Mouse (Mus musculus): Measurements from ENCODE around the gene Abtb2. TPM values are rescaled to one million over a fixed set of nuclear protein-coding genes. Genes with fewer than 3 reads are reported as not detected.

The Abtb2 gene
- total RNA-seq, 2 experiments from 2014 or later, result 17.3 to 74.9 TPM

GRCm38 (mm10) chr2:103581369-103581897 lies 15.3 kb downstream of the Abtb2 start:
- no peak for DNase-seq (ENCODE audit: low spot score in 2 of 2)

- no peak for DNase-seq (ENCODE audit: low spot score in 2 of 2)
These were observed 17.2 kb downstream of the Abtb2 start for GRCm38 (mm10) chr2:103583316-103583715.

GRCm38 (mm10) chr2:103584093-103584492 lies 18.0 kb downstream of the Abtb2 start:
- DNase-seq (ENCODE audit: low spot score in 2 of 2), result no peak

- no peak for DNase-seq (ENCODE audit: low spot score in 2 of 2)
These were observed 20.3 kb downstream of the Abtb2 start for GRCm38 (mm10) chr2:103586423-103586822.

GRCm38 (mm10) chr2:103588776-103589175 lies 22.7 kb downstream of the Abtb2 start:
- no peak for DNase-seq (ENCODE audit: low spot score in 2 of 2)

DNA sequence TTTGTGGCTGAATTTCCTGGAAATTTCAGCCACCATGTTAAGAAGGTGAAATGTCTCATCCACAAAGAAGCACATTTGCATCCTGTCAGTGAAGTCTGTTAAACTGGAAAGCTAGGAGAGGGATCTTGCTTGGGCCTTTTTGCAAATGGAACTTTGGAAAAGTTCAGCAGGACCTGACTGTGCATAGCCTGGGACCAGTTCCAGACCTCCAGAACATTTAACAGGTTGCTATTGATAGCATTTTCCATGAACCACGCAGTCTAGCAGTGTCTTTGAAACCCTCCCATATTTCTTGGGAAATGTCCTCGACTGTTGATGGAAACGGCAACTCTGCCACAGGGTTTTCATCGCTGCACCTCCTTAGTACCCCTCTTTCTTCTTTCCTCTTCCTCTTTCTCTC lies 23.3 kb downstream of the Abtb2 start:
- no peak for DNase-seq (ENCODE audit: low spot score in 2 of 2)

GRCm38 (mm10) chr2:103590645-103591044 lies 24.5 kb downstream of the Abtb2 start:
- no peak for DNase-seq (ENCODE audit: low spot score in 2 of 2)

GRCm38 (mm10) chr2:103591742-103592590 lies 25.9 kb downstream of the Abtb2 start:
- DNase-seq (ENCODE audit: low spot score in 2 of 2), result no peak

GRCm38 (mm10) chr2:103592591-103592929 lies 26.4 kb downstream of the Abtb2 start:
- DNase-seq (ENCODE audit: low spot score in 2 of 2), result no peak

DNA sequence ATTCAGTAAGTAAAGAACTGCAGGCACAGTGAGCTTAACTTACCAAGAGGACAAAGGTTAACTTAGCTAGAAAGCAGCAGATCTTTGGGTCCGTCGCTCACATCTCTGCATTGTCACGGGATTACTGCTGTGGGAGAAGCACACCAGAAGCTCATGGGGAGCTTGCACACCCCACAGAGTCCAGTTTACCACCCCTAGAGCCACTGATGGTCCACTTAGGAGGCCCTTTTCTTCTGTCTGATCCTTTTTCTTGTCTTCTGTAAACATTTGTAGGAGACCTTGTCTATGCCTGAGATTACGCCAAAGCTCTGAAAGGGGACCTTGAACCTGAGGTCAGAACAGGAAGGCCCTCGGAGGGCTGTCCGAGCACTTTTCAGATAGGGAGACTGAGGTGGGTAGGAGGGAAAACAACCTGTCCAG lies 28.5 kb downstream of the Abtb2 start:
- DNase-seq (ENCODE audit: low spot score in 2 of 2), result no peak

- no peak for DNase-seq (ENCODE audit: low spot score in 2 of 2)
These were observed 29.0 kb downstream of the Abtb2 start for GRCm38 (mm10) chr2:103595028-103595651.

DNA sequence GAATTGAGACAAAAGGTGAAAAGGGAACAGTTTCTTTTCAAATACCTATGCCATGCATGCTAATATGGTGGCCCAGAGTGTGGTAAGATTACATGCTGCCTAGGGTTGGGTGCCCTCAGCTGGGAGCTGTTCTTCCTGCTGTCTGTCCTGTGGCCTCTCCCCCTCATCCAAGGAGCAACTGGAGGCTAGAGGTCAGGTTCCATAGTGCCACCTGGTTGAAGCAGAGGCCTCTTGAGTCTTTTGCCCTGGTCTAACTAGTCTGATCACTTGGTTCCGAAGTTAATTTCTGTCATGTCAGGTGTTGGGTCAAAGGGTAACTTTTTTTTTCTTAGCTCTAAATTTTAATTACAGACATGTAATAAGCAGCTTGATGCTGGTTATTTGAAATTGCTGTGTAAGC lies 33.2 kb downstream of the Abtb2 start:
- no peak for DNase-seq (ENCODE audit: low spot score in 2 of 2)

DNA sequence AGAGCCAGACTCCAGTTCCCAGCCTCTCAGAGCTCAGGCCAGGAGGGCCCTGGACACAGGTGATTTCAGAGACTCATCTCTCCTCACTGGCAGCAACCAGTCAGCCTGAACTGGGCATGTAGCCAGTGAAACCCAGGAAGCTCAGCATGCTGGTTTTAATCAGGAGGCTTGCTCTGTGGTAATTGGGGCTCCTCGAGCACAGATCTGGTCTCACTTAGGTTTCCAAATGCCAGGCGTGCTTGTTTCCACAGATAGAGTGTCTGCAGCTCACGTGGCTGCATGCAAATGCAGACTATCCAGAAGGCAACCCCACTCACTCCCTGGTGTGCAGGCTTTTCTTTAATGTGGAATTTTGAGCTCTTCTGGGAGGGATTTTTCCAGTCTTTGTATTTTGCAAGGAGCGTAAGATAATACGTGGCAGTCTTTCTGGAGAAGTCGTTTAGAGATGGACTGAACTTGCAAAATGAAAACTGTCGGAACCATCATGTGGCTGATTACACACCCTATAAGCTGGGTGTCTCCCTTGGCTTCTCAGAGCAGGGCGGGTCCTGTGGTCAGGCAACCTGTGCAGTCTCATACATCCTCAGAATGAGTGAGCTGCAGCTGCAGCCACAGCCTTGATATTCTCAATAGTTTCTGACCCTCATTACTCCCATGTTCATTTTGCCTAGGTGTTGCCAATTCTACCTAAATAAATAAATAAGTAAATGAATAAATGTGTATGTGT lies 34.2 kb downstream of the Abtb2 start:
- DNase-seq (ENCODE audit: low spot score in 2 of 2), result no peak

GRCm38 (mm10) chr2:103601126-103601525 lies 35.0 kb downstream of the Abtb2 start:
- no peak for DNase-seq (ENCODE audit: low spot score in 2 of 2)

- DNase-seq (ENCODE audit: low spot score in 2 of 2), result no peak
These were observed 35.4 kb downstream of the Abtb2 start for GRCm38 (mm10) chr2:103601531-103601930.

GRCm38 (mm10) chr2:103603209-103603608 lies 37.1 kb downstream of the Abtb2 start:
- DNase-seq (ENCODE audit: low spot score in 2 of 2), result no peak

DNA sequence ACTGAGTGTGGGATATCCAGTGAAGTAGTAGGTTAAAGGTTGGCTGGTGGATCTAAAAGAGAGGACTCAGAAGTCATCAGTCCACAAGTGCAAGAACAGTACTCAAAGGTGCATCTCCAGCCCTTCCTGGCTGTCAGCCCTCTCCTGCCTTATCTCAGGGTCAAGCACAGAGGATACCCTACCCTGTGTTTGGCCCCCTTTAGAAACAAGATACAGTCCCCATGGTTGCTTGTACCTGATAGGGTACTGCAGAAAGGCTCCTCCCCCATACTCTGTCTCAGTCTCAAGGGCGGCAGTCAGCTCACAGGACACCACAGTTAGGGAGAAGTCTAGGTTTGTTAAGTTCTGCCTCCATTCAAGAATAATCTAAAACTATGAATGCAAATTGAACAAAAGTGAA lies 37.8 kb downstream of the Abtb2 start:
- DNase-seq (ENCODE audit: low spot score in 2 of 2), result no peak

DNA sequence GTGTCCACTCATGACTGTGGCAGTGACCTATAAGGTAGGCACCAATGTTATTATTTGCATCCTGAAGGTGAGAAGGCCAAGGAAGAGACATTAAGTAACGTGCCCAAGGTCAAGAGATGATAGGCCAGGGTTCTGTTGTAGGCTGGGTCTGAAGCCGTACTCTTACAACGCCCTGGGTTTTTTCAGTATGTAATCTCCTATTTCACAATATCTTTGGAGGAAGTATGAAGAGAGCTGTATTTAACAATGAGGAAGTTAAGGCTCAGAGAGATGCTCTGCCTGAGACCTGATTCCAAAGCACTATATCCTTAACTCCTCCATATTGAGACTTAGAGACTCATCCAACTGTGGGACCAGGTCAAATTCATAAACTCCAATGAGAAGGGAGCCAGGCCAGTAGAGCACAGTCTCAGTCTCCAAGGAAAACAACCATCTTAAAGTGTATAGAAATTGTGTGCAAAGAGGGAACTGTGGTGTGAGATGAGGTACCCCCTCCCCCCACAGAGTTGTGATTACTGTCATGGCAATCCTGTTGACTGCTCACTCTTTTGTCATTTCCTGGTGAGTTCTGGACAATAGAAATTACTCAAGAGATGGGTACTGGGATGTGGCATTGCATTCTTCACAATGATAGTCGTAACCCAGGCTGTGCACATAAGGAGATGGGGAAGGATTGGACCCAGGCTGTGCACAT lies 39.8 kb downstream of the Abtb2 start:
- no peak for DNase-seq (ENCODE audit: low spot score in 2 of 2)

GRCm38 (mm10) chr2:103607926-103608325 lies 41.8 kb downstream of the Abtb2 start:
- DNase-seq (ENCODE audit: low spot score in 2 of 2), result no peak

DNA sequence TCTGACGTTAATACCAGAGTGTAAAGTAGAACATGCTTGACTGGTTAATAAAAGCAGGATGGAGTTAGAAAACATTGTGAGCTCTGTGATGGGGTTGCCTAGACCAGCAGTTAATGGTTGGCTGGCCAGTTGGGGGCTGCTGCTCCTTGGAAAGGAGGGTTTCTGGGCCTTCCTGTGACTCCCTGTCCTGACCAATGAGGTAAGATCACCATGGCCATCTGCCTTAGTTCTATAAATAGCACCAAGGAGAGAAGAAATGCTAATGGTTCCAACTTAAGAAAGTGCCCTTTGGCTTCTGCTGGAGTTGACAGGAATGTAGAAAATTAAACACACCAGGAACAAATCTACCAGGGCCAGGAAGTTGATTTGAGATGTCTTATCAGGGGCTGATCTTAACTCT lies 42.8 kb downstream of the Abtb2 start:
- no peak for DNase-seq (ENCODE audit: low spot score in 2 of 2)

GRCm38 (mm10) chr2:103609499-103609898 lies 43.4 kb downstream of the Abtb2 start:
- no peak for DNase-seq (ENCODE audit: low spot score in 2 of 2)
